Mouse (Mus musculus): ENCODE data around the gene Arpc1a. TPM values are rescaled to one million over a fixed set of nuclear protein-coding genes. Genes with fewer than 3 reads are reported as not detected.
"Not testable (repeated sequence)": the region's sequence is repeated elsewhere in the genome, so short reads cannot be mapped to it uniquely, and the experiment has no call there.

The Arpc1a gene
- polyA plus RNA-seq, 1 experiment, result 110 TPM

DNA sequence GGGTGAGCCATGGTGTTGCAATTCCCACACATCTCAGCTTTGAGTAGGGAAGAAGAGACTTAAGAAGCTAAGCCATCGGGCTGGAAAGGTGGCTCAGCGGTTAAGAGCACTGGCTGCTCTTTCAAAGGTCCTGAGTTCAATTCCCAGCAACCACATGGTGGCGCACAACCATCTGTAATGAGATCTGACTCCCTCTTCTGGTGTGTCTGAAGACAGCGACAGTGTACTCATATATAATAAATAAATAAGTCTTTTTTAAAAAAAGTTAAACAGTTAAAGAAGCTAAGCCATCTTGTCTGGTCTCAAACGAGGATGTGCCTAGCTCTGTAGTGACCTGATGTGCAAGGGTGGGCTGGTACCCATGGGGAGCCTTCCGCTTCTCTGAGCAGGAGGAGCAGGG is 49.6 kb downstream of the Arpc1a start:
- peak; percentile 10 for TF ChIP-seq CTCF (IDR thresholded peaks at IDR 0.05; ENCODE audit: low read depth, low read length)
- H3K36me3 ChIP-seq (ENCODE audit: control insufficient read depth, insufficient read depth, low read length, poor library complexity, severe bottlenecking), result peaks cover 65% of the 10 kb centered on the region

GRCm38 (mm10) chr5:145138836-145139235 is 55.2 kb downstream of the Arpc1a start:
- Histone ChIP-seq H3K27me3 (ENCODE audit: control insufficient read depth, insufficient read depth, low read length, poor library complexity, severe bottlenecking) (no peaks in the 10 kb centered on the region), H3K36me3 (ENCODE audit: control insufficient read depth, insufficient read depth, low read length, poor library complexity, severe bottlenecking) (peaks cover 41% of the 10 kb centered on the region), H3K9me3 (replicated peaks; ENCODE audit: control insufficient read depth, insufficient read depth, low read length, poor library complexity, severe bottlenecking) (no peaks in the 10 kb centered on the region), H3K4me1 (ENCODE audit: control insufficient read depth, insufficient read depth, low read length) (no peaks in the 10 kb centered on the region), H3K9ac (ENCODE audit: low read depth, poor library complexity, severe bottlenecking) (peak overlapping the region; percentile 94), H3K4me3 (ENCODE audit: low read depth, low read length) (peak overlapping the region; percentile 99), H3K27ac (ENCODE audit: insufficient read depth, low read length) (no peak overlapping the region)
- TF ChIP-seq POLR2A (IDR thresholded peaks at IDR 0.05; ENCODE audit: insufficient read depth, low read length), result no peak
- TF ChIP-seq EP300 (IDR thresholded peaks at IDR 0.05; ENCODE audit: insufficient read depth, low read depth, low read length), result no peak
- TF ChIP-seq CTCF (IDR thresholded peaks at IDR 0.05; ENCODE audit: low read depth, low read length), result no peak

More for the DNA sequence above, 49.6 kb downstream of the Arpc1a start:
- H3K27ac ChIP-seq (ENCODE audit: insufficient read depth, low read length); H3K4me1 ChIP-seq (ENCODE audit: control insufficient read depth, insufficient read depth, low read length); H3K9me3 ChIP-seq (replicated peaks; ENCODE audit: control insufficient read depth, insufficient read depth, low read length, poor library complexity, severe bottlenecking); H3K9ac ChIP-seq (ENCODE audit: low read depth, poor library complexity, severe bottlenecking); H3K27me3 ChIP-seq (ENCODE audit: control insufficient read depth, insufficient read depth, low read length, poor library complexity, severe bottlenecking); H3K4me3 ChIP-seq (ENCODE audit: low read depth, low read length): not testable (repeated sequence)

- peak within 1 kb of the TSS; percentile 94 for H3K9ac ChIP-seq (ENCODE audit: low read depth, poor library complexity, severe bottlenecking)
- peak within 1 kb of the TSS; percentile 14; the same call in 1 of the 2 replicates for H3K27ac ChIP-seq (ENCODE audit: insufficient read depth, low read length)
- no peaks in the 10 kb centered on the region for H3K9me3 ChIP-seq (replicated peaks; ENCODE audit: control insufficient read depth, insufficient read depth, low read length, poor library complexity, severe bottlenecking)
- TF ChIP-seq CTCF (IDR thresholded peaks at IDR 0.05; ENCODE audit: low read depth, low read length) (no peak), EP300 (IDR thresholded peaks at IDR 0.05; ENCODE audit: insufficient read depth, low read depth, low read length) (no peak), POLR2A (IDR thresholded peaks at IDR 0.05; ENCODE audit: insufficient read depth, low read length) (peak; percentile 85)
- H3K27me3 ChIP-seq (ENCODE audit: control insufficient read depth, insufficient read depth, low read length, poor library complexity, severe bottlenecking), result no peaks in the 10 kb centered on the region
- H3K4me1 ChIP-seq (ENCODE audit: control insufficient read depth, insufficient read depth, low read length), result no peaks in the 10 kb centered on the region
- H3K4me3 ChIP-seq (ENCODE audit: low read depth, low read length), result peak within 1 kb of the TSS; percentile 99
- peaks cover 40% of the 10 kb centered on the region for H3K36me3 ChIP-seq (ENCODE audit: control insufficient read depth, insufficient read depth, low read length, poor library complexity, severe bottlenecking)
These were observed 56.2 kb downstream of the Arpc1a start, which contains the start of the genes Pdap1 and Bud31 for GRCm38 (mm10) chr5:145139571-145140519. Gene Pdap1 (minus strand): TSS chr5:145140238. Gene Bud31 (plus strand): TSS chr5:145140362.

- no peak for TF ChIP-seq EP300 (IDR thresholded peaks at IDR 0.05; ENCODE audit: insufficient read depth, low read depth, low read length)
- no peak for TF ChIP-seq CTCF (IDR thresholded peaks at IDR 0.05; ENCODE audit: low read depth, low read length)
- TF ChIP-seq POLR2A (IDR thresholded peaks at IDR 0.05; ENCODE audit: insufficient read depth, low read length), result no peak
- Histone ChIP-seq H3K4me1 (ENCODE audit: control insufficient read depth, insufficient read depth, low read length) (no peaks in the 10 kb centered on the region), H3K9ac (ENCODE audit: low read depth, poor library complexity, severe bottlenecking) (peak overlapping the region; percentile 94), H3K27ac (ENCODE audit: insufficient read depth, low read length) (no peak overlapping the region; the same call in 1 of the 2 replicates), H3K9me3 (replicated peaks; ENCODE audit: control insufficient read depth, insufficient read depth, low read length, poor library complexity, severe bottlenecking) (no peaks in the 10 kb centered on the region), H3K36me3 (ENCODE audit: control insufficient read depth, insufficient read depth, low read length, poor library complexity, severe bottlenecking) (peaks cover 41% of the 10 kb centered on the region), H3K27me3 (ENCODE audit: control insufficient read depth, insufficient read depth, low read length, poor library complexity, severe bottlenecking) (no peaks in the 10 kb centered on the region), H3K4me3 (ENCODE audit: low read depth, low read length) (peak overlapping the region; percentile 92)
These were observed 57.0 kb downstream of the Arpc1a start for GRCm38 (mm10) chr5:145140611-145141010.

- peaks cover 51% of the 10 kb centered on the region for H3K36me3 ChIP-seq (ENCODE audit: control insufficient read depth, insufficient read depth, low read length, poor library complexity, severe bottlenecking)
- no peaks in the 10 kb centered on the region for H3K27me3 ChIP-seq (ENCODE audit: control insufficient read depth, insufficient read depth, low read length, poor library complexity, severe bottlenecking)
- no peak overlapping the region for H3K27ac ChIP-seq (ENCODE audit: insufficient read depth, low read length)
- H3K4me1 ChIP-seq (ENCODE audit: control insufficient read depth, insufficient read depth, low read length), result no peaks in the 10 kb centered on the region
- no peaks in the 10 kb centered on the region for H3K9me3 ChIP-seq (replicated peaks; ENCODE audit: control insufficient read depth, insufficient read depth, low read length, poor library complexity, severe bottlenecking)
- no peak for TF ChIP-seq EP300 (IDR thresholded peaks at IDR 0.05; ENCODE audit: insufficient read depth, low read depth, low read length)
- no peak for TF ChIP-seq CTCF (IDR thresholded peaks at IDR 0.05; ENCODE audit: low read depth, low read length)
- TF ChIP-seq POLR2A (IDR thresholded peaks at IDR 0.05; ENCODE audit: insufficient read depth, low read length), result no peak
- H3K9ac ChIP-seq (ENCODE audit: low read depth, poor library complexity, severe bottlenecking), result no peak overlapping the region
- no peak overlapping the region for H3K4me3 ChIP-seq (ENCODE audit: low read depth, low read length)
These were observed 64.1 kb downstream of the Arpc1a start for GRCm38 (mm10) chr5:145147748-145148147.

DNA sequence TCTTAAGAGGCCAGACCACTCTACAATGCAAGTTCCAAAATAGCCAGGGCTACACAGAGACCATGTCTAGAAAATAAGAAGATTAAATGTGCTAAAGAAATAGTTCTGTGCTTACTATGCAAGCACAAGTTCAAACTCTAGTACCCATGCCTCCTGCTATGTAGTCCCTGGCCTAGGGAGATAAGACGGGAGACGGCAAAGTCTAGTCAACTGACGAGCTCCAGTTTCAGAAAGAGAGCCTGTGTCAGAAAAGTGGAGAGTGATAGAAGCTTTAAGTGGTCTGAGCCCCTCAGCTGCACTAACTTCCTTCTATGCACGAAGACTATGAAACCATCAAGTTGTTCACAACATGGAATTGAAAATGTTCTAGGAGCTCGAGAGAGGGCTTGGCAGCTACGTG is 65.7 kb downstream of the Arpc1a start:
- no peak overlapping the region for H3K27ac ChIP-seq (ENCODE audit: insufficient read depth, low read length)
- H3K9me3 ChIP-seq (replicated peaks; ENCODE audit: control insufficient read depth, insufficient read depth, low read length, poor library complexity, severe bottlenecking), result no peaks in the 10 kb centered on the region
- H3K27me3 ChIP-seq (ENCODE audit: control insufficient read depth, insufficient read depth, low read length, poor library complexity, severe bottlenecking), result no peaks in the 10 kb centered on the region
- TF ChIP-seq EP300 (IDR thresholded peaks at IDR 0.05; ENCODE audit: insufficient read depth, low read depth, low read length) (no peak), CTCF (IDR thresholded peaks at IDR 0.05; ENCODE audit: low read depth, low read length) (no peak), POLR2A (IDR thresholded peaks at IDR 0.05; ENCODE audit: insufficient read depth, low read length) (no peak)
- H3K4me1 ChIP-seq (ENCODE audit: control insufficient read depth, insufficient read depth, low read length), result no peaks in the 10 kb centered on the region
- no peak overlapping the region for H3K4me3 ChIP-seq (ENCODE audit: low read depth, low read length)
- peaks cover 38% of the 10 kb centered on the region for H3K36me3 ChIP-seq (ENCODE audit: control insufficient read depth, insufficient read depth, low read length, poor library complexity, severe bottlenecking)
- no peak overlapping the region for H3K9ac ChIP-seq (ENCODE audit: low read depth, poor library complexity, severe bottlenecking)

Measured in ES-Bruce4 (cell line).